Mouse (Mus musculus): ENCODE data around the gene Gm11758. TPM values are rescaled to one million over a fixed set of nuclear protein-coding genes. Genes with fewer than 3 reads are reported as not detected.
"Not testable (repeated sequence)": the region's sequence is repeated elsewhere in the genome, so short reads cannot be mapped to it uniquely, and the experiment has no call there.

Gm11758 gene
- polyA plus RNA-seq (2015; fragmentation: Nextera tagmentation; extraction: Ambion mirVana) = not detected in 2 replicates

GRCm38 (mm10) chr4:73876166-73876565, at the start of gene Gm11758:
Gene Gm11758 (minus strand): TSS chr4:73876266.
- WGBS = no CpG with 5 or more reads among the region's 4 CpGs
- H3K27ac ChIP-seq (replicated peaks); H3K4me1 ChIP-seq; H3K4me3 ChIP-seq (replicated peaks); H3K27me3 ChIP-seq (replicated peaks); H3K9me3 ChIP-seq (replicated peaks); H3K4me2 ChIP-seq; H3K9ac ChIP-seq (replicated peaks); H3K36me3 ChIP-seq; ATAC-seq (ENCODE audit: low FRiP score): not testable (repeated sequence)

GRCm38 (mm10) chr4:73920660-73921059, 44.6 kb upstream of the Gm11758 start, which contains the start of gene Gm11756:
Gene Gm11756 (minus strand): TSS chr4:73920760.
- H3K4me1 ChIP-seq = not testable (repeated sequence)

GRCm38 (mm10) chr4:73905853-73906252, 29.8 kb upstream of the Gm11758 start, which contains the start of gene Gm13871:
Gene Gm13871 (minus strand): TSS chr4:73905953.
- WGBS = no CpG with 5 or more reads among the region's 4 CpGs
- H3K4me1 ChIP-seq; H3K9me3 ChIP-seq (replicated peaks); H3K27ac ChIP-seq (replicated peaks); ATAC-seq (ENCODE audit: low FRiP score); H3K36me3 ChIP-seq; H3K4me2 ChIP-seq; H3K9ac ChIP-seq (replicated peaks); H3K27me3 ChIP-seq (replicated peaks); H3K4me3 ChIP-seq (replicated peaks): not testable (repeated sequence)

More at GRCm38 (mm10) chr4:73920660-73921059, 44.6 kb upstream of the Gm11758 start, which contains the start of gene Gm11756:
- H3K27ac ChIP-seq (replicated peaks); H3K9ac ChIP-seq (replicated peaks); ATAC-seq (ENCODE audit: low FRiP score); H3K9me3 ChIP-seq (replicated peaks); H3K4me3 ChIP-seq (replicated peaks); H3K27me3 ChIP-seq (replicated peaks); H3K4me2 ChIP-seq; H3K36me3 ChIP-seq: not testable (repeated sequence)
- 90% methylated on average over 6 of the region's 6 CpGs for WGBS

- not testable (repeated sequence) for H3K27me3 ChIP-seq (replicated peaks); H3K4me2 ChIP-seq; ATAC-seq (ENCODE audit: low FRiP score); H3K9ac ChIP-seq (replicated peaks); H3K4me1 ChIP-seq; H3K36me3 ChIP-seq; H3K9me3 ChIP-seq (replicated peaks); H3K27ac ChIP-seq (replicated peaks); H3K4me3 ChIP-seq (replicated peaks)
- WGBS = no CpG with 5 or more reads among the region's 4 CpGs
These were observed 14.9 kb upstream of the Gm11758 start, which contains the start of gene Gm11757 for GRCm38 (mm10) chr4:73891012-73891411. Gene Gm11757 (minus strand): TSS chr4:73891112.

GRCm38 (mm10) chr4:73826587-73826986, 49.5 kb downstream of the Gm11758 start:
- H3K9me3 ChIP-seq (replicated peaks) = no peaks in the 10 kb centered on the region
- no peak overlapping the region for H3K4me3 ChIP-seq (replicated peaks)
- WGBS = 93% methylated on average over 3 of the region's 3 CpGs
- ATAC-seq (ENCODE audit: low FRiP score) = no peak
- H3K36me3 ChIP-seq = no peaks in the 10 kb centered on the region
- no peak overlapping the region for H3K27ac ChIP-seq (replicated peaks)
- H3K4me1 ChIP-seq = no peaks in the 10 kb centered on the region
- no peaks in the 10 kb centered on the region for H3K27me3 ChIP-seq (replicated peaks)
- H3K9ac ChIP-seq (replicated peaks) = no peak overlapping the region
- no peak overlapping the region for H3K4me2 ChIP-seq

Other genes starting within 250 kb of the Gm11758 start
- not detected in 2 replicates for gene Gm11236, start 238.1 kb downstream of the Gm11758 start, polyA plus RNA-seq (2015; fragmentation: Nextera tagmentation; extraction: Ambion mirVana)
- gene Gm11239, start 207.9 kb downstream of the Gm11758 start, polyA plus RNA-seq (2015; fragmentation: Nextera tagmentation; extraction: Ambion mirVana) = not detected in 2 replicates
- not detected in 2 replicates for gene Gm428, start 192.8 kb downstream of the Gm11758 start, polyA plus RNA-seq (2015; fragmentation: Nextera tagmentation; extraction: Ambion mirVana)
- gene Rasef, start 85.3 kb downstream of the Gm11758 start, polyA plus RNA-seq (2015; fragmentation: Nextera tagmentation; extraction: Ambion mirVana) = 0.51 and 1.1 TPM in 2 replicates
- gene Gm11757, start 14.8 kb upstream of the Gm11758 start, polyA plus RNA-seq (2015; fragmentation: Nextera tagmentation; extraction: Ambion mirVana) = not detected in 2 replicates
- not detected in 2 replicates for gene Gm13871, start 29.7 kb upstream of the Gm11758 start, polyA plus RNA-seq (2015; fragmentation: Nextera tagmentation; extraction: Ambion mirVana)
- gene Gm11756, start 44.5 kb upstream of the Gm11758 start, polyA plus RNA-seq (2015; fragmentation: Nextera tagmentation; extraction: Ambion mirVana) = not detected in 2 replicates
- 0.57 and 0.63 TPM in 2 replicates for gene 2310002L09Rik, start 74.6 kb upstream of the Gm11758 start, polyA plus RNA-seq (2015; fragmentation: Nextera tagmentation; extraction: Ambion mirVana)
- 34.9 and 43.4 TPM in 2 replicates for gene Frmd3, start 137.2 kb upstream of the Gm11758 start, polyA plus RNA-seq (2015; fragmentation: Nextera tagmentation; extraction: Ambion mirVana)

All from neural tube, embryonic 15.5 days (tissue).